Mouse (Mus musculus) layer of hippocampus, postnatal 25 days (tissue): ENCODE measurements around the gene Gm29106. TPM values are rescaled to one million over a fixed set of nuclear protein-coding genes. Genes with fewer than 3 reads are reported as not detected.
"Not testable (repeated sequence)": the region's sequence is repeated elsewhere in the genome, so short reads cannot be mapped to it uniquely, and the experiment has no call there.

Source experiments
- DNase-seq, 2 experiments: peaks; one replicate each; pipeline ENCODE4 v3.0.0; 2022; ENCODE audit warnings: mixed read lengths in 2 of 2, low spot score in 1 of 2; ENCODE audit errors: extremely low spot score in 1 of 2
- total RNA-seq, 2 experiments: library from RNA; stranded (reverse); gene quantifications; 2 replicates each; pipeline ENCODE4 v1.2.3; 2021

Gm29106 gene
- total RNA-seq: not detected

- not testable (repeated sequence) for DNase-seq
Observed at GRCm38 (mm10) chr1:118176242-118176641, at the start of gene Gm29106. Gene Gm29106 (plus strand): TSS chr1:118176542.

- DNase-seq: no peak
Observed at GRCm38 (mm10) chr1:118228540-118228939, 52.2 kb downstream of the Gm29106 start.

DNA sequence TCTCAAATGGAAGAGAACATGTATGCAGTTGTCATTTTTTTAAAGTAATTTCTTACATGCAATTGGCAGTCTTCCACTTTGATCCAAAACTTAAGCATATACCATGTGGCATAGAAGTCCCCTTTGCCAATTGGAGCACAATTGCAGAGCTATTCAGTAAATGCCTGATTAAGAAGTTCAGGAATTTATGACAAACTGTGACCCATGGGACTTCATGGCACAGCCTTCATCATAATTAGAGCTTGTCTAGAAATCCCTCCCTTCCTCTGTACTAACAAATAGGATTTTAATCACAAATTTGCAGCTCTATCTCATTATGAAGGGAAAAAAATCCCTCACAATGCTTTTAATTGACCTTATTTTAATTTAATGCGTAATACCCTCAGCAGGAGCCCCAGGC, 59.7 kb downstream of the Gm29106 start:
- no peak for DNase-seq

Other genes starting within 250 kb of the Gm29106 start
- not detected for gene Gm28168, start 248.5 kb upstream of the Gm29106 start, total RNA-seq
- gene Gm7145, start 210.6 kb upstream of the Gm29106 start, total RNA-seq: not detected
- 100 to 1,000 TPM; 105 to 106 TPM for gene Tsn, start 135.2 kb downstream of the Gm29106 start, total RNA-seq
- gene Nifk, start 145.3 kb downstream of the Gm29106 start, total RNA-seq: 10 to 100 TPM; 26.0 to 29.5 TPM
- gene Clasp1, start 212.5 kb downstream of the Gm29106 start, total RNA-seq: 100 to 1,000 TPM in 1 of 2 experiments, 10 to 100 TPM in 1; 88.7 to 103 TPM